Mouse (Mus musculus): Measurements from ENCODE around the gene Trnau1ap. TPM values are rescaled to one million over a fixed set of nuclear protein-coding genes. Genes with fewer than 3 reads are reported as not detected.

Trnau1ap gene
- polyA plus RNA-seq, 1 experiment from 2014 or later, result 20.1 TPM

DNA sequence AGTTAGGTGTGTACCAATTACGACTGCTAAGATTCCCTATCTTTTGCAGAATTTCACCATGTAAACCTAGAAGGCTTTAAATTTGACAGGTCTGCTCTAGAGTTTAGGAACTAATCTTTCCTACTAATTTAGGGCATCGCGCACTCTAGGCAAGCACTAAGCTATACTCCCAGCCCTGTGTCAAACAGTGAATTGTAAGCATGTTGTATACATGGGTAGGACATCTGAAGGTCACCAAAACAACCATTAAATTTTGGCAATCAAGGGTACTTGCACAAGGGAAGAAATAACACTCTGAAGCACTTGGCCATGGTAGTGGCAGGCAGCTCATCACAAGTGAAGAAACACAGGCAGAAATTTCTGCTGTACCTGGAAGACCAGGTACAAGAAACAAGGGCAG is 21.5 kb upstream of the Trnau1ap start:
- H3K4me3 ChIP-seq (ENCODE audit: inconsistent target), result no peak overlapping the region

DNA sequence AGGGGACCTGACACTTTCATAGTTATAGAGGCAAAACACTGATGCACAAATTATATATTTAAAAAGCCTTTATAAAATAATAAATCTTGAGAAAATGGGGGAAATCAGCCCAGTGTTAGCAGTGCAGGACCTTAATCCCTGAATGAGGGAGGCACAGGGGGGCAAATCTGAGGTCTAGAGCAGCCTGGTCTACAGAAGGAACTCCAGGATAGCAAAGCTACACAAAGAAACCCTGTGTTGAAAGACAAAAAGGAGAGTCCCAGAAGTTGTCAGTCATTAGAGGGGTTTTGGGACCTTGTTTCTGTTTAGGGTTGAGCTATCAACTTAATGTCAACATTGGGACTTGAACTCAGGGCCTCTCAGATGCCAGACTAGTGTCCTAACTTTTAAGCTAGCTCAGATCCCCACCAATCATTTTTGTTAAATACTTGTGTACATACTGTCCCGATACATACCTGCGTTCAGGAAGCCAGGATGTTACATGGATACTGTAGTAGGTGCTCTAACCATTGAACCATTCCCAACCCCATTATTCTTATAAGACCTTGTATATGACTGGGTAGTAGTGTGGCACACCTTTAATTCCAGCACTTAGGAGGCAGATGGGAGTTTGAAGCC is 20.9 kb upstream of the Trnau1ap start:
- 87% methylated on average over 2 of the region's 2 CpGs for WGBS (ENCODE audit: missing documents)
- peaks cover 12% of the 10 kb centered on the region; the same call in 1 of the 2 replicates for H3K36me3 ChIP-seq (ENCODE audit: inconsistent target)
- no peak overlapping the region for H3K4me3 ChIP-seq (ENCODE audit: inconsistent target)
- peaks cover 27% of the 10 kb centered on the region for H3K79me2 ChIP-seq (ENCODE audit: inconsistent target)
- no peak overlapping the region for H3K27ac ChIP-seq

More for the DNA sequence above, 21.5 kb upstream of the Trnau1ap start:
- H3K79me2 ChIP-seq (ENCODE audit: inconsistent target), result peaks cover 27% of the 10 kb centered on the region
- WGBS (ENCODE audit: missing documents), result 94% methylated on average over 3 of the region's 3 CpGs
- H3K27ac ChIP-seq, result no peak overlapping the region
- peaks cover 12% of the 10 kb centered on the region; the same call in 1 of the 2 replicates for H3K36me3 ChIP-seq (ENCODE audit: inconsistent target)

DNA sequence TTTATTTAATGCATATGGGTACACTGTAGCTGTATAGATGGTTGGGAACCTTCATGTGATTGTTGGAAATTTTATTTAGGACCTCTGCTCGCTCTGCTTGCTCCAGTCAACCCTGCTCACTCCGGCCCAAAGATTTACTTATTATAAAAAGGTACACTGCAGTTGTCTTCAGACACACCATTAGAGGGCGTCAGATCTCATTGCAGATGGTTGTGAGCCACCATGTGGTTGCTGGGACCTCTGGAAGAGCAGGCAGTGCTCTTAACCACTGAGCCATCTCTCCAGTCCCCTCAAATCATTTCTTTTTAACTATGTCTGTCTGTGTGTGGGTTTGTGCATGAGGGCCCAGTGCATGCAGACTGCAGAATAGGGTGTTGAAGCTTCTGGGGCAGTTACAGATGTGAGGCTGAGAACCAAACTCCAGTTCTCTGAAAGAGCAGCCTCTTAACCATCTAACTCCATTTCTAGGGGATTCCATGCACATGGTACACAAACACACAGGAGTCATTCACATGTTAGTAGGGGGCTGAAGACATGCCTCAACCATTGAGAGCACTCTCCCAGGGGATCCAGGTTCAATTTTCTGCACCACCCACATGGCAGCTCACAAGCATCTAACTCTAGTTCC is 20.3 kb upstream of the Trnau1ap start:
- 89% methylated on average over 3 of the region's 3 CpGs for WGBS (ENCODE audit: missing documents)
- Histone ChIP-seq H3K4me3 (ENCODE audit: inconsistent target) (no peak overlapping the region), H3K27ac (no peak overlapping the region), H3K79me2 (ENCODE audit: inconsistent target) (peaks cover 32% of the 10 kb centered on the region), H3K36me3 (ENCODE audit: inconsistent target) (peaks cover 12% of the 10 kb centered on the region; the same call in 1 of the 2 replicates)

DNA sequence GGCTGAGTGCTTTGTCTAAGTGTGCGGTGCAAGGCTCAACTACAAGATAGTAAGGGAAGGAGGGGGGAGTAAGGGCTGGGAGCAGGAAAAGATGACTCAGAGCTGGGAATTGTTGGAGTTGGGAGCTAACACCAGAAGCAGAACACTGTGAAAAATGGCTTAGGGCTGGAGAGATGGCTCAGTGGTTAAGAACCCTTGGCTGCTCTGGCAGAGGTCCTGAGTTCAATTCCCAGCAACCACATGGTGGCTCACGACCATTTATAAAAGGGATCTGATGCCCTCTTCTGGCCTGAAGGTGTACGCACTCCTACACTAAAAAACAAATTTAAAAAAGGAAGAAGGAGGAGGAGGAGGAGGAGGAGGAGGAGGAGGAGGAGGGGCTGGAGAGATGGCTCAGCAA is 17.3 kb upstream of the Trnau1ap start:
- H3K4me3 ChIP-seq (ENCODE audit: inconsistent target), result no peak overlapping the region

DNA sequence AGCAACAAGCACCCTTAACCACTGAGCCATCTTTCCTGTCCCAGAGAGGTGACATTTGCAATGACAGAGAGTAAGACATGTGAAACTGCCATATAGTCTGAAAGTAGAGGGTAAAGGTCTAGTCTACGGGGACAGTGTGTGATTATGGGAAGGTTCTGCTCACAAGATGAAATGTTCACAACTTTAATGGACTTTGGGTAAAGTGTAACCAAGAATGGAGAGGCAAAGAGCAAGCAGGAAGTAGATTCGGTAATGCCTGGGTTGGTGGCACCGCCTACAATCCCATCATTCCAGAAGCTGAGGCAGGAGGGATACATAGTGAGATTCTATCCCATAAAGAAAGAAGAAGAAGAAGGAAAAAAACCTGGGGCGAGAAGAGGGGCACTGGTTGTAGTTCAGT is 16.9 kb upstream of the Trnau1ap start:
- H3K4me3 ChIP-seq (ENCODE audit: inconsistent target), result no peak overlapping the region
- 80% methylated on average over 4 of the region's 4 CpGs for WGBS (ENCODE audit: missing documents)
- H3K79me2 ChIP-seq (ENCODE audit: inconsistent target), result peaks cover 45% of the 10 kb centered on the region

More for the DNA sequence above, 17.3 kb upstream of the Trnau1ap start:
- WGBS (ENCODE audit: missing documents), result 70% methylated on average over 2 of the region's 3 CpGs
- Histone ChIP-seq H3K36me3 (ENCODE audit: inconsistent target) (peaks cover 11% of the 10 kb centered on the region; the same call in 1 of the 2 replicates), H3K27ac (no peak overlapping the region), H3K79me2 (ENCODE audit: inconsistent target) (peaks cover 45% of the 10 kb centered on the region)

DNA sequence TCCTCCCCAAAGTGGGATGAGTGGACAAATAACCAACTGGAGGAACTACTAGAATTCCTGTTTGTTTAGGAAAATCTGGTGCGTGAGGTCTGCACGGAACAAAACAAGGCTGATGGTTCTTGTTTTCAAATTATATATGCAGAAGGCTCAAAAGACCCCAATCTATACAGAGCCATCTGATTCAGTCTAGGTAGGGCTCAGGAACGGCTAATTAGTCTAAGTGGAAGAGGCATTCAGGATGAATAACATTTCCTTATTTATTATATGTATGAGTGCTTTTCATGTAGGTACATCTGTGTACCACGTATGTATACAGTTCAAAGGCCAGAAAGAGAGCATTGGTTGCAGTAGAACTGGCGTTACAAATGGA is 16.5 kb upstream of the Trnau1ap start:
- Histone ChIP-seq H3K4me3 (ENCODE audit: inconsistent target) (no peak overlapping the region), H3K79me2 (ENCODE audit: inconsistent target) (peaks cover 45% of the 10 kb centered on the region), H3K36me3 (ENCODE audit: inconsistent target) (0 out of 2 replicates have a peak, but pooled peaks cover 3% of the 10 kb centered on the region), H3K27ac (no peak overlapping the region)
- WGBS (ENCODE audit: missing documents), result 38% methylated on average over 5 of the region's 5 CpGs

More for the DNA sequence above, 16.9 kb upstream of the Trnau1ap start:
- H3K36me3 ChIP-seq (ENCODE audit: inconsistent target), result peaks cover 7% of the 10 kb centered on the region; the same call in 1 of the 2 replicates
- H3K27ac ChIP-seq, result no peak overlapping the region

DNA sequence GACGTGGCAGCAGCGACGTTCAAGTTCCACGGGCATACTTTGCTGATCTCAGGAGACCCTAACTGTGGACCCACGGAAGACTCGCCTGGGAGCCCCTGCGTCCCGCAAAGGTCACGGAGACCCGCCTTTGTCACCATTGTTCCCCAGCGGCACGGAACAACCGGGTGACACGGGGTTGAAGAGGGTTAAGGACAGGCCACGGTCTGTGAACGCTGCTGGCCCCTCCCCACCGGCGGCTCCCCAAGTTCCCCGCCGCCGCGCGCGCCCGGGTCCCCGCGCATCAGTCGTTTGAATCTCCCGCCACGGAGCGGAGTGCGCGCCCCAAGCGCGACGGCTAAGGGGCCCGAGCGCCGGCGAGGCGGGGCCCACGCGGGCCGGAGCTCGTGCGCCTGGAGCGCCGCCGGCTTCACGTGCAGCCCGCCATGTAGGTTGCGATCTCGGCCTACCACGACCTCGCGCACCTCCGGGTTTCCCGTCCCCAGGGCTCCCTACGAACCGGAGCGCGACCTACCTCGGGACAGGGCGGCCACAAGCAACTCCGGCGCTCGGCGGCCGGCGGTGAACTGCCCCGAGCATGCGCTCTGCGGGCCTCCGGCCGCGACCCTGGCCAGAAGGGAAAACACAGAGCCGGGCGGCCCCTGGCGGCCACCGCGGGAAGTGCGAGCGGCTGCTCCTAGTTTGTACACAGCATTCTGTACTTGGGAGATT is 16.0 kb upstream of the Trnau1ap start:
- peak overlapping the region; percentile 46 for H3K27ac ChIP-seq
- under 1% methylated on average over 80 of the region's 83 CpGs for WGBS (ENCODE audit: missing documents)
- no peaks in the 10 kb centered on the region for H3K36me3 ChIP-seq (ENCODE audit: inconsistent target)
- peak overlapping the region; percentile 76 for H3K4me3 ChIP-seq (ENCODE audit: inconsistent target)
- peaks cover 49% of the 10 kb centered on the region for H3K79me2 ChIP-seq (ENCODE audit: inconsistent target)

DNA sequence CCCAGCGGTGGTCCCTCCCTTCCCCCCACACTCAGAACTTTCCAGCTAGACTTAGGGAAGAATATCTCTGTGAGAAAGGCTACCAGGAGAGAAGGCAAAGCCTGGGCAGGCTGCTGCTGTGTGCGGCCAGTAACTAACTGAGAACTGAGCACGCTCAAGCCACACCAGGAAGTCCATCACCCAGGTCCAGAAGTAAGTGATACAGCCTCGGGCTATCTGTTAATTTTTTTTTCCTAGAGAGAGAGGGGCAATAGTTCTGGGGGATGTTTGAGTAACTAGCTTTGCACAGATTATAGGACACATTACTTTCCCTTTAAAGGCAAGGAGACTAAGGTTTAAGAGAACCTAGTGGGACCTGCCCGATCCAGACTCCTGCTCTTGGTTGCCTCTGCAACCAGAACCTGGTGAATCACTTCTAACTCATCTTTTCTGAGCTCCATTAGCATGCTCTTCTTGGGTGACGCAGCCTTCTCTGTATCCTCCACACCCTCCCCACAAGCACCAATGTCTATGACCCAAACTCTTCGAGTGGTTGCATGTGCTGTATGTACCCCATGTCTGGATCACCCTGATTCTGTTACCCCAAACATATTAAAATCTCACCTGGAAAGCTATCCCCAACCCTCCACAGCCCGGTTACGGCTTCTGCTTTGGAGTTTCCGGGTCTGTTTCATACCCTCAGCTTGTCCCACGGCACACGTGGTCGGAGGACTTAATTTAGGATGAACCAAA is 15.2 kb upstream of the Trnau1ap start:
- peaks cover 56% of the 10 kb centered on the region for H3K79me2 ChIP-seq (ENCODE audit: inconsistent target)
- no peaks in the 10 kb centered on the region for H3K36me3 ChIP-seq (ENCODE audit: inconsistent target)
- H3K27ac ChIP-seq, result peak overlapping the region; percentile 46
- H3K4me3 ChIP-seq (ENCODE audit: inconsistent target), result peak overlapping the region; percentile 76
- WGBS (ENCODE audit: missing documents), result 3% methylated on average over 13 of the region's 13 CpGs

DNA sequence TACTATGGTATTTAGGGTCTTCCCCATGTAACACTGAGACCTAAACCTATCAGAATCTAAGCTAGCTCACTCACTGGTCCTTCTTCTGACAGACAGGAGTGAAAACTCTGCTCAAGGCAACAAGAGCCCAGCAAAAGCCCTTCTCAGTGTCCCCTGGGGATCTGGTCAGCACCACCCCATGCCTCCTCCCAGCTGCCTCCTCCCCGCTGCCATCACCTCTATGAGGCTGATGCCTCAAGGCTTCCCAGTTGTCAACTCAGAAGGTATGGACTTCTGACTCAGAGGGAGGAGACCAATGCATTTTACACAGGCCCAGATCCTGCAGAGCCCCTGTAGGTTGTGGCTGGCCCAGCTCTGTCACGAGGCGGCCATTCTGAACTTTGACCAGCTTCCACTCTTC is 12.1 kb upstream of the Trnau1ap start:
- Histone ChIP-seq H3K36me3 (ENCODE audit: inconsistent target) (no peaks in the 10 kb centered on the region), H3K4me3 (ENCODE audit: inconsistent target) (no peak overlapping the region)
- WGBS (ENCODE audit: missing documents), result 97% methylated on average over 3 of the region's 3 CpGs

DNA sequence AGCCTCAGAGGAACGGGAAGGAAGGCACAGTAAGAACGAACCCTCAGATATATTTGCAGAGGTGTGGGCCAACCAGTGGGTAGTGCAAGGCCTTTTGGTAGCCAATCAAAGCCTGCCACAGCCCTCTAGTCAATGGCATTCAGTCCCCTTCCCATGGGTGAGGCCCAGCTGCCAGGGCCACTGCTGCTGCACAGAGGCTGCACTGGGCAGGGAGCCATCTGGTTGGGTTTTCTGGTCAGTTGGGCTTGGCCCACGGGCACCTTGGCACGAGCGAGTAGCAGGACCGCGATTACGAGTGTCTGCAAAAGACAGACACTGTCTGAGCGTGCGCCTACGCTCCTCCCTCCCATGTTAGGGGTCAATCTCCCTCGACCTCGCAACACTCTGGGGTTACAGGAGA is 9.6 kb upstream of the Trnau1ap start:
- no peak overlapping the region for H3K27ac ChIP-seq
- H3K79me2 ChIP-seq (ENCODE audit: inconsistent target), result peaks cover 59% of the 10 kb centered on the region
- 93% methylated on average over 13 of the region's 13 CpGs for WGBS (ENCODE audit: missing documents)
- peaks cover 8% of the 10 kb centered on the region for H3K36me3 ChIP-seq (ENCODE audit: inconsistent target)
- no peak overlapping the region for H3K4me3 ChIP-seq (ENCODE audit: inconsistent target)

More for the DNA sequence above, 12.1 kb upstream of the Trnau1ap start:
- peaks cover 71% of the 10 kb centered on the region for H3K79me2 ChIP-seq (ENCODE audit: inconsistent target)
- no peak overlapping the region for H3K27ac ChIP-seq

DNA sequence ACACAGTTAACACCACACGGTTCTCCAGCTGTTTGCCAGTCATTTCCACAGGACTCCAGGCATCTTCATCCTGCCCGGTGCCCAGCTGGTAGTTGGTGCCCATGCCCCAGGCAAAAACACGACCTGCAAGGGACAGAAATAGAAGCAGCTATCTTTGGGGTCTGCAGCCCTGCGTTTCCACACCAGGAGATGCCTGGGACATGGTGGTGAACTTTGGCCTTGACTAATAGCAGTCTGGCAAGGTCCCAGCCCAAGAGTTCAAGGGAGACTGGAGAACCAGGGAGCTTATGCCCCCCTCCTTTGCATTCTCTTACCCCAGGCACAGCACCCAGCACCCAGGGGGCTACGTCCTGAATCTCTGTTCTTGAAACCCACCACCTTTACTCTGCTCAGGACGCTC is 3.5 kb upstream of the Trnau1ap start:
- peaks cover 11% of the 10 kb centered on the region for H3K36me3 ChIP-seq (ENCODE audit: inconsistent target)
- no peak overlapping the region for H3K4me3 ChIP-seq (ENCODE audit: inconsistent target)
- WGBS (ENCODE audit: missing documents), result 92% methylated on average over 6 of the region's 6 CpGs

DNA sequence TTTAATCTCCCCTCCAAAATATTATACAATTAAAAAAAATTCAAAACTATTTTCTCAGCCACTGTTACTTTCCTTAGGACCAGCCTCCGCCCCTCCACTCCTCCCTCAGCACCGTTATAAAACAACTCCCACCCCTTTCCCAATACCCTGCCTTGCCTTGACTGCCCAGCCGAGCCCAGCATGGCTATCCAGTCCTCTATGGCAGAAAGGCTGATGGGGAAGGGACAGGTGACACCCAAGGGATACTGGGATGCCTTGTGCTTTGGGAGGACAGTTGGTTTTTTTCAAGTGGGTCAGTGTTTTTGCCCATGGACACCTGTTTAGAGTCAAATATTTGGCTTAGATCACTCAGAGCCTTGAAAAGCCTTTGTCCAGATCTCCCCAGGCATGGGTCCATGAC is 2.6 kb upstream of the Trnau1ap start:
- Histone ChIP-seq H3K79me2 (ENCODE audit: inconsistent target) (peaks cover 20% of the 10 kb centered on the region), H3K4me3 (ENCODE audit: inconsistent target) (no peak overlapping the region), H3K27ac (no peak overlapping the region), H3K36me3 (ENCODE audit: inconsistent target) (peaks cover 11% of the 10 kb centered on the region)
- 87% methylated on average over 3 of the region's 3 CpGs for WGBS (ENCODE audit: missing documents)

More for the DNA sequence above, 3.5 kb upstream of the Trnau1ap start:
- Histone ChIP-seq H3K79me2 (ENCODE audit: inconsistent target) (peaks cover 16% of the 10 kb centered on the region), H3K27ac (no peak overlapping the region)

DNA sequence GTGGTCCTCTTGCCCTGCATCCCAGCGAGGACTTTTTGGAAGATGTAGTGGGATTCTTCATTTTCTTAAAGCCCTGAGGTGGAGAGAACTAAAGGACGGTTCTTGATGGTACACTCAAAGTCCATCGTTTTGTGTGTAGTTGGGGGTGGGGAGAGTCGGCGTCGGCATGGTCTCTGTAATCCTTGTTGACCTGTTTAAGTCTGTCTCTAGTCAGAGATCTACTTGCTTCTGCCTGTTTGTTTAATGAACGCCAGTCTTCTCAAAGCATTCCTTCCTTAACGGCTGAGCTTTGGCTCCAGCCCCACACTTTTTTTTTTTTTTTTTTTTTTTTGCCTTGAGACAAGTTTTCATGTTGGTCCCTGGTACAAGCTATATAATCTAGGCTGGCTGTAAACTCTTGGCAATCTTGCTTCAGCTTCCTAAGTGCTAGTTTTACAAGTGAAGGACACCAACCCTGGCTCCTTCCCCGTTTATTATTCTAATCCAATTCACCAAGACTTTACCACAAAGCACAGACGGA is 557 bp upstream of the Trnau1ap start:
- 23% methylated on average over 10 of the region's 10 CpGs for WGBS (ENCODE audit: missing documents)
- Histone ChIP-seq H3K4me3 (ENCODE audit: inconsistent target) (peak overlapping the region; percentile 73), H3K27ac (peak overlapping the region; percentile 28)

DNA sequence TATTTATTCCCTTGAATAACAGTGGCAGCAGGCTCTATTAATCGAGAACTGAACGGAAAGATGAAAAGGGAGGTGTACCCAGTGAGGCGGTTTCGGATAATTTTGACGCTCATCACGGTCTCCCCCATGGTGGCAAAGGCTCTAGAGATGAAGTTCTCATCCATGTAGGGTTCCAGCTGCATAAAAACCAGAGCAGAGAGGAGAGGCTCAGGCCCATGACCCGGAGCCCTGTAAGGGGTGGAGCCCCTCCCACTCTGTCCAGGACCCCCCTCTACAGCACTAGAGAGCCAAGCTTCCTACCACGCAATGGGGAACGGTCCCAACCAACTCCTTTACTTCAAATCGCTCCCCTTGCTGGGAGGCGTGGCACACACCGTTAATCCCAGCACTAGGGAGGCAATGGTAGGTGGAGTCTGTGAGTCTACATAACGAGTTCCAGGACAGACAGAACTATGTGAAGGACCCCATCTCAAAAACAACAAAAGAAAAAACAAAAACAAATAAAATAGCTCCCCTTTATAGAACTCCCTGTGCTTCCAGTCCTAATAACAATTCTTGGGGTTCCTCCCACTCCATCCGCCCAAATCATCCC is 851 bp downstream of the Trnau1ap start:
- H3K79me2 ChIP-seq (ENCODE audit: inconsistent target), result peaks cover 21% of the 10 kb centered on the region
- peaks cover 14% of the 10 kb centered on the region for H3K36me3 ChIP-seq (ENCODE audit: inconsistent target)
- WGBS (ENCODE audit: missing documents), result 69% methylated on average over 14 of the region's 14 CpGs
- H3K4me3 ChIP-seq (ENCODE audit: inconsistent target), result peak overlapping the region; percentile 73
- H3K27ac ChIP-seq, result peak overlapping the region; percentile 62

More for the DNA sequence above, 557 bp upstream of the Trnau1ap start:
- Histone ChIP-seq H3K36me3 (ENCODE audit: inconsistent target) (peaks cover 21% of the 10 kb centered on the region), H3K79me2 (ENCODE audit: inconsistent target) (peaks cover 21% of the 10 kb centered on the region)
